Mouse (Mus musculus) stomach, postnatal 0 days (tissue): ENCODE measurements around the gene Slc25a53. TPM values are rescaled to one million over a fixed set of nuclear protein-coding genes. Genes with fewer than 3 reads are reported as not detected.
"Not testable (repeated sequence)": the region's sequence is repeated elsewhere in the genome, so short reads cannot be mapped to it uniquely, and the experiment has no call there.

Experiments
- ATAC-seq: fragments of 200-750 bp; cut with Nextera tagmentation; 2 replicates; pipeline ENCODE4 v1.8.0; 2017; ENCODE audit not compliant: low FRiP score, low TSS enrichment
- DNase-seq: peaks from one replicate; pipeline ENCODE4 v3.0.0-alpha.2; 2016; ENCODE audit warnings: low spot score
- H3K27ac ChIP-seq: fragments of 300-500 bp; sonication (generic); replicated peaks from 2 replicates; pipeline ENCODE4 v1.5.1; 2014; ENCODE audit warnings: mild to moderate bottlenecking, control low read depth
- H3K27me3 ChIP-seq: fragments of 300-500 bp; sonication (generic); 2 replicates; pipeline ENCODE4 v1.6.1; 2014; ENCODE audit warnings: low read length; ENCODE audit not compliant: control insufficient read depth, insufficient read depth
- H3K36me3 ChIP-seq: fragments of 300-500 bp; sonication (generic); 2 replicates; pipeline ENCODE4 v1.6.1; 2014; ENCODE audit warnings: low read length, mixed read lengths; ENCODE audit not compliant: control insufficient read depth, insufficient read depth
- H3K4me1 ChIP-seq: fragments of 300-500 bp; sonication (generic); replicated peaks from 2 replicates; pipeline ENCODE4 v1.6.1; 2014; ENCODE audit warnings: antibody characterized with exemption; ENCODE audit not compliant: control insufficient read depth, insufficient read depth
- H3K4me2 ChIP-seq: fragments of 300-500 bp; sonication (generic); replicated peaks from 2 replicates; pipeline ENCODE4 v1.6.1; 2014; ENCODE audit warnings: low read depth, mild to moderate bottlenecking, control low read depth, moderate library complexity
- H3K4me3 ChIP-seq: fragments of 300-500 bp; sonication (generic); 2 replicates; pipeline ENCODE4 v1.5.1; 2014; ENCODE audit warnings: low read depth, low read length, control low read depth
- H3K9ac ChIP-seq: fragments of 300-500 bp; sonication (generic); 2 replicates; pipeline ENCODE4 v1.6.1; 2014; ENCODE audit warnings: mild to moderate bottlenecking, low read length, control low read depth, mixed read lengths
- H3K9me3 ChIP-seq: fragments of 300-500 bp; sonication (generic); 2 replicates; pipeline ENCODE4 v1.6.1; 2016; ENCODE audit warnings: low read length; ENCODE audit not compliant: control insufficient read depth
- CTCF ChIP-seq: IDR thresholded peaks from 2 replicates; pipeline ENCODE4 v1.5.1; 2016; ENCODE audit warnings: antibody characterized with exemption, low read depth, mild to moderate bottlenecking, moderate library complexity
- EP300 ChIP-seq: optimal IDR thresholded peaks from 2 replicates; pipeline ENCODE3; 2016; ENCODE audit warnings: antibody characterized with exemption
- WGBS: fragments of 180-500 bp; shearing (Covaris S2); extraction: QIAGEN DNeasy Blood & Tissue Kit; methylation state at CpG from one replicate; pipeline ENCODE4 v1.1.7; 2014; 5-methylcytosine and 5-hydroxymethylcytosine counted together
- polyA plus RNA-seq: library from polyadenylated mRNA; unstranded; fragments of >200 nt; fragmentation: Nextera tagmentation; extraction: Ambion mirVana; gene quantifications from 2 replicates; pipeline ENCODE4 v1.2.1, GENCODE M21; 2015

Gene Slc25a53
- polyA plus RNA-seq, 1 experiment from 2014 or later: 4.8 TPM

GRCm38 (mm10) chrX:136991274-136991673, 46.8 kb downstream of the Slc25a53 start:
- Histone ChIP-seq H3K4me2 (no peak overlapping the region), H3K36me3 (no peaks in the 10 kb centered on the region), H3K4me1 (no peaks in the 10 kb centered on the region), H3K27me3 (no peaks in the 10 kb centered on the region), H3K9me3 (no peaks in the 10 kb centered on the region), H3K9ac (no peak overlapping the region), H3K27ac (no peak overlapping the region), H3K4me3 (no peak overlapping the region)
- whole genome bisulfite sequencing: 65% methylated on average over 2 of the region's 2 CpGs
- TF ChIP-seq CTCF (no peak), EP300 (no peak)
- ATAC-seq (no peak), DNase-seq (no peak)

- H3K36me3 ChIP-seq: no peaks in the 10 kb centered on the region
- H3K4me3 ChIP-seq: no peak overlapping the region
- ATAC-seq (no peak), DNase-seq (no peak)
- H3K4me2 ChIP-seq: no peak overlapping the region
- no peaks in the 10 kb centered on the region for H3K27me3 ChIP-seq
- no peak overlapping the region for H3K9ac ChIP-seq
- no peak overlapping the region for H3K27ac ChIP-seq
- TF ChIP-seq EP300 (no peak), CTCF (no peak)
- no peaks in the 10 kb centered on the region for H3K4me1 ChIP-seq
- no peaks in the 10 kb centered on the region for H3K9me3 ChIP-seq
Measured at GRCm38 (mm10) chrX:136986039-136986438, 52.1 kb downstream of the Slc25a53 start.

GRCm38 (mm10) chrX:136978616-136979015, 59.5 kb downstream of the Slc25a53 start:
- H3K27me3 ChIP-seq: no peaks in the 10 kb centered on the region
- TF ChIP-seq CTCF (peak; percentile 67), EP300 (no peak)
- no peak overlapping the region for H3K27ac ChIP-seq
- H3K4me2 ChIP-seq: no peak overlapping the region
- no peak overlapping the region for H3K9ac ChIP-seq
- no peak for ATAC-seq
- H3K36me3 ChIP-seq: no peaks in the 10 kb centered on the region
- no peak for DNase-seq
- no peak overlapping the region for H3K4me3 ChIP-seq
- H3K9me3 ChIP-seq: no peaks in the 10 kb centered on the region
- no peaks in the 10 kb centered on the region for H3K4me1 ChIP-seq

GRCm38 (mm10) chrX:136976424-136977084, 61.5 kb downstream of the Slc25a53 start, which contains the start of the genes Tmsb15l and Tmsb15b1:
Gene Tmsb15l (minus strand): TSS chrX:136976869.
Gene Tmsb15b1 (minus strand): TSS chrX:136976874.
- 25% methylated on average over 15 of the region's 15 CpGs for WGBS
- DNase-seq: peak; percentile 74

GRCm38 (mm10) chrX:136975397-136975796, 62.7 kb downstream of the Slc25a53 start, which contains the start of gene Tmsb15b2:
Gene Tmsb15b2 (minus strand): TSS chrX:136975497.
- H3K27ac ChIP-seq, H3K36me3 ChIP-seq, DNase-seq, H3K4me1 ChIP-seq, ATAC-seq, H3K9me3 ChIP-seq, H3K27me3 ChIP-seq: not testable (repeated sequence)
- H3K9ac ChIP-seq: 0 out of 2 replicates have a peak within 1 kb of the TSS, but pooled peaks have one; percentile 27
- 83% methylated on average over 6 of the region's 6 CpGs for WGBS
- H3K4me2 ChIP-seq: peak within 1 kb of the TSS; percentile 52
- H3K4me3 ChIP-seq: peak within 1 kb of the TSS; percentile 31

More at GRCm38 (mm10) chrX:136976424-136977084, 61.5 kb downstream of the Slc25a53 start, which contains the start of the genes Tmsb15l and Tmsb15b1:
- Histone ChIP-seq H3K27me3 (no peaks in the 10 kb centered on the region), H3K36me3 (no peaks in the 10 kb centered on the region), H3K9me3 (no peaks in the 10 kb centered on the region), H3K4me3 (peak within 1 kb of the TSS; percentile 31), H3K4me1 (no peaks in the 10 kb centered on the region), H3K4me2 (peak within 1 kb of the TSS; percentile 52), H3K27ac (no peak within 1 kb of the TSS), H3K9ac (0 out of 2 replicates have a peak within 1 kb of the TSS, but pooled peaks have one; percentile 27)
- ATAC-seq: peak; percentile 100
- TF ChIP-seq CTCF (no peak), EP300 (no peak)

- DNase-seq: no peak
- WGBS: 30% methylated on average over 2 of the region's 2 CpGs
Measured at GRCm38 (mm10) chrX:136959688-136960087, 78.4 kb downstream of the Slc25a53 start.

GRCm38 (mm10) chrX:136958300-136958699, 79.8 kb downstream of the Slc25a53 start:
- H3K27me3 ChIP-seq, DNase-seq, H3K9me3 ChIP-seq, H3K27ac ChIP-seq, ATAC-seq, H3K9ac ChIP-seq, H3K4me1 ChIP-seq, H3K4me3 ChIP-seq, H3K36me3 ChIP-seq: not testable (repeated sequence)
- WGBS: 60% methylated on average over 5 of the region's 5 CpGs
- peak overlapping the region; percentile 20 for H3K4me2 ChIP-seq

More at GRCm38 (mm10) chrX:136959688-136960087, 78.4 kb downstream of the Slc25a53 start:
- Histone ChIP-seq H3K36me3 (no peaks in the 10 kb centered on the region), H3K4me1 (no peaks in the 10 kb centered on the region), H3K27ac (no peak overlapping the region), H3K27me3 (no peaks in the 10 kb centered on the region), H3K4me2 (no peak overlapping the region), H3K9me3 (no peaks in the 10 kb centered on the region), H3K9ac (no peak overlapping the region), H3K4me3 (no peak overlapping the region)
- no peak for ATAC-seq
- peak; percentile 66 for TF ChIP-seq CTCF
- TF ChIP-seq EP300: no peak

GRCm38 (mm10) chrX:136957583-136958279, 80.4 kb downstream of the Slc25a53 start:
- H3K27ac ChIP-seq, H3K9me3 ChIP-seq, H3K4me3 ChIP-seq, H3K36me3 ChIP-seq, H3K27me3 ChIP-seq, H3K9ac ChIP-seq, H3K4me1 ChIP-seq: not testable (repeated sequence)
- WGBS: 22% methylated on average over 13 of the region's 13 CpGs
- DNase-seq (peak; percentile 54), ATAC-seq (peak; percentile 75; the same call in 1 of the 2 replicates)
- H3K4me2 ChIP-seq: peak overlapping the region; percentile 20
